8 mouse cellular contexts compared by ENCODE assay signal in genomic region chr16:35982506-35982901, GRCm38 (mm10). TPM values are rescaled to one million over a fixed set of nuclear protein-coding genes. Genes with fewer than 3 reads are reported as not detected.
A peak's percentile ranks its signal among the peaks of the same experiment; 100 is the strongest.
DNase-seq lines count a peak whose midpoint lies in the region; ATAC-seq and TF ChIP-seq lines count a peak whose summit lies in the region.

No protein-coding gene starts in this region.

- peaks cover 6% of the 10 kb centered on the region; the same call in 1 of the 2 replicates for H3K4me1 ChIP-seq in lung, embryonic 15.5 days
- peaks cover 8% of the 10 kb centered on the region; the same call in 1 of the 2 replicates for H3K4me1 ChIP-seq in embryonic facial prominence, embryonic 15.5 days
- no peaks in the 10 kb centered on the region for H3K4me1 ChIP-seq in intestine, postnatal 0 days (replicated peaks; ENCODE audit: control insufficient read depth, insufficient read depth, low read length)
- peaks cover 17% of the 10 kb centered on the region for H3K4me1 ChIP-seq in neural tube, embryonic 13.5 days (replicated peaks)

- peak overlapping the region; percentile 70 for H3K4me2 ChIP-seq in lung, embryonic 15.5 days
- peak overlapping the region; percentile 79 for H3K4me2 ChIP-seq in embryonic facial prominence, embryonic 15.5 days (replicated peaks)
- peak overlapping the region; percentile 76 for H3K4me2 ChIP-seq in intestine, postnatal 0 days (replicated peaks; ENCODE audit: low read depth)
- H3K4me2 ChIP-seq in neural tube, embryonic 13.5 days = peak overlapping the region; percentile 60

- H3K36me3 ChIP-seq in lung, embryonic 15.5 days = no peaks in the 10 kb centered on the region
- H3K36me3 ChIP-seq in embryonic facial prominence, embryonic 15.5 days = no peaks in the 10 kb centered on the region
- H3K36me3 ChIP-seq in intestine, postnatal 0 days (ENCODE audit: control insufficient read depth, insufficient read depth) = no peaks in the 10 kb centered on the region
- no peaks in the 10 kb centered on the region for H3K36me3 ChIP-seq in neural tube, embryonic 13.5 days

- H3K27ac ChIP-seq in lung, embryonic 15.5 days = no peak overlapping the region
- H3K27ac ChIP-seq in embryonic facial prominence, embryonic 15.5 days (replicated peaks) = peak overlapping the region; percentile 99
- H3K27ac ChIP-seq in intestine, postnatal 0 days (ENCODE audit: low read depth, low read length) = no peak overlapping the region
- peak overlapping the region; percentile 99 for H3K27ac ChIP-seq in neural tube, embryonic 13.5 days (replicated peaks)

- peak overlapping the region; percentile 19 for H3K9ac ChIP-seq in lung, embryonic 15.5 days
- H3K9ac ChIP-seq in embryonic facial prominence, embryonic 15.5 days = peak overlapping the region; percentile 24; the same call in 1 of the 2 replicates
- H3K9ac ChIP-seq in intestine, postnatal 0 days (ENCODE audit: low read depth, low read length) = no peak overlapping the region
- H3K9ac ChIP-seq in neural tube, embryonic 13.5 days = peak overlapping the region; percentile 94

- no peak for DNase-seq in lung, postnatal 10 days
- DNase-seq in spleen, postnatal 36 days (ENCODE audit: low spot score in 2 of 2) = no peak
- no peak for DNase-seq in adrenal gland, postnatal 10 days
- no peak for DNase-seq in lung, postnatal 25 days (ENCODE audit: low spot score)

- 3% methylated on average over 15 of the region's 15 CpGs for WGBS in lung, embryonic 15.5 days
- WGBS in embryonic facial prominence, embryonic 15.5 days = 2% methylated on average over 15 of the region's 15 CpGs
- 3% methylated on average over 15 of the region's 15 CpGs for WGBS in intestine, postnatal 0 days
- 3% methylated on average over 15 of the region's 15 CpGs for WGBS in neural tube, embryonic 13.5 days

- no peak for ATAC-seq in lung, embryonic 15.5 days (ENCODE audit: borderline replicate concordance, extremely low read depth, low FRiP score, low TSS enrichment)
- ATAC-seq in embryonic facial prominence, embryonic 15.5 days (ENCODE audit: insufficient number of reproducible peaks, low FRiP score, low TSS enrichment, low read depth) = no peak
- ATAC-seq in intestine, postnatal 0 days = no peak
- ATAC-seq in neural tube, embryonic 13.5 days (ENCODE audit: low read depth) = peak; percentile 10

- no peak for TF ChIP-seq CTCF in intestine, postnatal 0 days (IDR thresholded peaks at IDR 0.05; ENCODE audit: low read depth)

- peaks cover 3% of the 10 kb centered on the region; the same call in 1 of the 2 replicates for H3K9me3 ChIP-seq in lung, embryonic 15.5 days
- peaks cover 3% of the 10 kb centered on the region; the same call in 1 of the 2 replicates for H3K9me3 ChIP-seq in embryonic facial prominence, embryonic 15.5 days (replicated peaks)
- H3K9me3 ChIP-seq in intestine, postnatal 0 days (ENCODE audit: control insufficient read depth) = no peaks in the 10 kb centered on the region
- H3K9me3 ChIP-seq in neural tube, embryonic 13.5 days = peaks cover 3% of the 10 kb centered on the region; the same call in 1 of the 2 replicates

- peak overlapping the region; percentile 93 for H3K4me3 ChIP-seq in lung, embryonic 15.5 days
- H3K4me3 ChIP-seq in embryonic facial prominence, embryonic 15.5 days (replicated peaks) = peak overlapping the region; percentile 78
- H3K4me3 ChIP-seq in intestine, postnatal 0 days (ENCODE audit: low read depth, low read length) = peak overlapping the region; percentile 69
- H3K4me3 ChIP-seq in neural tube, embryonic 13.5 days = peak overlapping the region; percentile 86

- no peaks in the 10 kb centered on the region for H3K27me3 ChIP-seq in lung, embryonic 15.5 days
- no peaks in the 10 kb centered on the region for H3K27me3 ChIP-seq in embryonic facial prominence, embryonic 15.5 days
- H3K27me3 ChIP-seq in intestine, postnatal 0 days (replicated peaks; ENCODE audit: control insufficient read depth, insufficient read depth, low read length) = no peaks in the 10 kb centered on the region
- H3K27me3 ChIP-seq in neural tube, embryonic 13.5 days = no peaks in the 10 kb centered on the region

RNA-seq across cellular contexts. Expression of gene Kpna1, which starts 4.0 kb away (rescaled TPM):
- polyA plus RNA-seq in lung, embryonic 15.5 days (2015; fragmentation: Nextera tagmentation; extraction: Ambion mirVana) = 31.7 and 33.0 TPM in 2 replicates
- 32.4 and 35.6 TPM in 2 replicates for polyA plus RNA-seq in embryonic facial prominence, embryonic 15.5 days (2015; fragmentation: Nextera tagmentation; extraction: Ambion mirVana)
- polyA plus RNA-seq in intestine, postnatal 0 days (2015; fragmentation: Nextera tagmentation; extraction: Ambion mirVana) = 17.6 and 22.2 TPM in 2 replicates
- 72.7 and 74.9 TPM in 2 replicates for polyA plus RNA-seq in neural tube, embryonic 13.5 days (2015; fragmentation: Nextera tagmentation; extraction: Ambion mirVana)
- total RNA-seq in adrenal gland, postnatal 10 days (2021) = 10 to 100 TPM; 50.6 to 55.9 TPM

RNA-seq across cellular contexts. Expression of gene Dtx3l, which starts 43.6 kb away (rescaled TPM):
- polyA plus RNA-seq in lung, embryonic 15.5 days (2015; fragmentation: Nextera tagmentation; extraction: Ambion mirVana) = 5.0 and 5.8 TPM in 2 replicates
- polyA plus RNA-seq in embryonic facial prominence, embryonic 15.5 days (2015; fragmentation: Nextera tagmentation; extraction: Ambion mirVana) = 3.8 and 3.9 TPM in 2 replicates
- polyA plus RNA-seq in intestine, postnatal 0 days (2015; fragmentation: Nextera tagmentation; extraction: Ambion mirVana) = 10.6 and 11.8 TPM in 2 replicates
- polyA plus RNA-seq in neural tube, embryonic 13.5 days (2015; fragmentation: Nextera tagmentation; extraction: Ambion mirVana) = 1.2 and 1.4 TPM in 2 replicates
- total RNA-seq in adrenal gland, postnatal 10 days (2021) = 10 to 100 TPM in 1 of 2 experiments, 1 to 10 TPM in 1; 8.7 to 10.1 TPM

RNA-seq across cellular contexts. Expression of gene Parp9, which starts 44.2 kb away (rescaled TPM):
- 7.9 and 8.2 TPM in 2 replicates for polyA plus RNA-seq in lung, embryonic 15.5 days (2015; fragmentation: Nextera tagmentation; extraction: Ambion mirVana)
- polyA plus RNA-seq in embryonic facial prominence, embryonic 15.5 days (2015; fragmentation: Nextera tagmentation; extraction: Ambion mirVana) = 6.9 and 7.3 TPM in 2 replicates
- 29.2 and 29.9 TPM in 2 replicates for polyA plus RNA-seq in intestine, postnatal 0 days (2015; fragmentation: Nextera tagmentation; extraction: Ambion mirVana)
- 2.3 and 2.4 TPM in 2 replicates for polyA plus RNA-seq in neural tube, embryonic 13.5 days (2015; fragmentation: Nextera tagmentation; extraction: Ambion mirVana)
- total RNA-seq in adrenal gland, postnatal 10 days (2021) = 10 to 100 TPM; 12.5 to 16.4 TPM

RNA-seq across cellular contexts. Expression of gene Wdr5b, which starts 58.5 kb away (rescaled TPM):
- polyA plus RNA-seq in lung, embryonic 15.5 days (2015; fragmentation: Nextera tagmentation; extraction: Ambion mirVana) = 9.4 and 9.6 TPM in 2 replicates
- polyA plus RNA-seq in embryonic facial prominence, embryonic 15.5 days (2015; fragmentation: Nextera tagmentation; extraction: Ambion mirVana) = 10.4 and 11.0 TPM in 2 replicates
- polyA plus RNA-seq in intestine, postnatal 0 days (2015; fragmentation: Nextera tagmentation; extraction: Ambion mirVana) = 3.8 and 4.0 TPM in 2 replicates
- 12.6 and 14.4 TPM in 2 replicates for polyA plus RNA-seq in neural tube, embryonic 13.5 days (2015; fragmentation: Nextera tagmentation; extraction: Ambion mirVana)
- total RNA-seq in adrenal gland, postnatal 10 days (2021) = 1 to 10 TPM; 4.3 to 5.3 TPM

Comparison
In these comparisons a context has a peak if more than half of its experiments do, and no peak if none do; other contexts are left out.
1. H3K27ac ChIP-seq: peak in embryonic facial prominence, embryonic 15.5 days (single experiment) and neural tube, embryonic 13.5 days (single experiment); none in lung, embryonic 15.5 days (single experiment) and intestine, postnatal 0 days (single experiment).
2. Peak in every context shown above with its lines, with median percentiles within 50 percentile points of each other: H3K4me2 ChIP-seq and H3K4me3 ChIP-seq.